Mouse (Mus musculus): ENCODE data around the gene Cgnl1. TPM values are rescaled to one million over a fixed set of nuclear protein-coding genes. Genes with fewer than 3 reads are reported as not detected.

Cgnl1 gene
- total RNA-seq, 1 experiment from 2014 or later: 91.2 TPM

GRCm38 (mm10) chr9:71710776-71711175 lies 60.6 kb downstream of the Cgnl1 start:
- no peak for DNase-seq

DNA sequence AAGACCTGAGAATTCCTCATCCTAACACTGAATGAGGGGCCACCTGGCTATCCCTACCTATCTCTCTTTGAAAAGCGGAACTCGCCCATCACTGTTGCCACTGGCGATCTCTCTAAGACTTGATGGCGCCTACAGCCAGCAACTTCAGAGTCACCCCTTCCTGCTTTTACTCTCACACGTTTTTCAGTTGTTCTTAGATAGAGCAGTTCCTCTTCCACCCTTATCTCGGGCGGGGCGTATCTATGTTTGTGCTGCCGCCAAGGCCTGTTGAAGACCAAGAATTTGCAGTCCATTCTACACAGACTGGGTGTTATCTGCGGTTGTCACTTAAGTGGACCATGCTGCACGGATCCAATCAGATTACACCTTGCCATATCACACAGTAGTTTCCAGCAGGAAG lies 62.2 kb downstream of the Cgnl1 start:
- no peak for DNase-seq

DNA sequence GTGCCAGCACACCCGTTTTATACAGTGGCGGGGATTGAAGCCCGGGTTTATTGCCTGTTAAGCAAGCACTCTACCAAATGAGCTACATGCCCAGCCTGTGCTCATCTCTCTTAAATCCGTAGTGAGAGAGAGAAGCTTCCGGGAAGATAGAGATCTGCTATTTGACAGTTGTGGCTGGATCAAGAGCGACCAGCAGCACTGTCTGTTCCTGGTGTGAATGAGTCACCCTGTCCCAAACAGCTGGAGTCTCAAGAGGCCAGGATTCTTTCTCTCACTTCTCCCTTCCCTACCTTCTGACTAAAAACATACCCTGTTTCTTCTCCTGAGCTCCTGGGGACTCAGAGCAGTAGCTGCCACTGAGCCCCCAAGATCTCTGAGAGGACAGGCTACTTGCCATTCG lies 63.4 kb downstream of the Cgnl1 start:
- no peak for DNase-seq

GRCm38 (mm10) chr9:71704332-71705014 lies 66.9 kb downstream of the Cgnl1 start:
- no peak for DNase-seq

DNA sequence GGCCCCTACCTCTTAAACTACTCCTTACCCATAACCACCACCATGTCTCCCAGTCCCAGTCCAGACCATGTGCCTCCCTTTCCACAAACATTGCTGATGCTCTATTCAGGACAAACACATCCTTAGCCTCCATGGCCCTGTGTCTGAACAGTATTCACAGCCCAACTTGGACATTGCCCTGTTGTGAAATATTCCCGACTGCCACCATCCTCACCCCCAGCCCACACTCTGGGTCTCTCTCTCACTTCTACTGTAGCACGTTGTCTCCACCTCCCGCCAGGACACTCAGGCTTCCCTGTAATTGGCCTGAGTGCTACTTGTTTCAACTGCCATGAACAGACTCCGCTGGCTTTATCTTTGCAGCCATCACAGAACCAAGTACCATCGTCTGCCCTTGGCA lies 72.3 kb downstream of the Cgnl1 start:
- DNase-seq: no peak

- no peak for DNase-seq
These were observed 73.3 kb downstream of the Cgnl1 start for GRCm38 (mm10) chr9:71698116-71698515.

DNA sequence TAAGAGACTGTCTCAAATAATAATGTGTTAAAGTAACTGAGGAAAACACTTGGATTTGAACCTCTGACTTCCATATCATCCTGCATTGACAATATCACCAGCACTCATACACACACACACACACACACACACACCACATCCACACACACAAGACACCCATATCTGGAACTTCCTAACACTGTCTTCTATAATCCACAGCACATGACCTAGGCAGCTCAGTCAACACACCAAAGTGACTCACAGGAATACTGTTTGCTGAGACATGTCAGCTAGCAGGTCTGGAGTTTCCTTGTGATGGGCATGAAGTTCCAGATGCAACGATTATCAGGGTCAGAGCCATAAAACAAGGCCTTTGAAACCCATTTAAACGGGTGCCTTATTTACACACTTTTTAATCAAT lies 74.2 kb downstream of the Cgnl1 start:
- no peak for DNase-seq

GRCm38 (mm10) chr9:71696762-71697161 lies 74.6 kb downstream of the Cgnl1 start:
- DNase-seq: peak; percentile 35

DNA sequence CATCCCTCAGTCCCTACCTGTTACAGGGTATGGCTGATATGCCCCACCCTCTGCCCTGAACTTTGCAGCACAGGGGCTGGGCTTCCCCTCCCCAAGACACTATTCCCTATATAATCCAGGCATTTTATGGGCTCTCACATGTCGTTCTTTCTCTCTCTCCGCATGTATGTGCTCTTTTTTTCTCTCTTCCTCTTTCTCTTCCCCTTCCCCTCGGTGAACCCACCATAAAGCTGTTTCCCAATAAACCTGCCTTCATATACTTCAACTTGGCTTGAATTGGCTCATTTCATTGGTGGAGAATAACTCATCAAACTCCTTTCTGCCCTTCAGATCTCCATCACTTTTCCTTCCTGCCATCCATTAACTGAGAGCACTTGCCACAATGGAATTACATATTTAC lies 76.3 kb downstream of the Cgnl1 start:
- DNase-seq: no peak

DNA sequence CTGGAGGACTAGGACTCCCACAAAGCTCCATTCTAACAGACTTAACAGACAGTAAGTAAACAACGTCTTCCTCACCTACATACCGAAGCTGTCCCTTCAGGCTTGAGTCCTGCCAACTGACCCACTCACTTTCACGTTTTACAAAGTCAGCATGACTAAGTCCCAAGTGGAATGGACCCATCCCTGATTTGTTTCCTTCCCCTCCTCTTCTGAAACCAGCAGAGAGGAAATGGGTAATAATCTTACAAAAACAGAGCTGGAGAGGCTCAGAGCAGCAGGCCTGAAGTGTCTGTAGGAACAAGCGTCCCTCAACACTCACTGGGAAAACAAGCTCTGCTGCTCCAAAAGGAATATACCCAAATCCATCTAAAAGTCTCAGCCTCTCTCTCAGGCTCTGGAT lies 77.2 kb downstream of the Cgnl1 start:
- DNase-seq: no peak

DNA sequence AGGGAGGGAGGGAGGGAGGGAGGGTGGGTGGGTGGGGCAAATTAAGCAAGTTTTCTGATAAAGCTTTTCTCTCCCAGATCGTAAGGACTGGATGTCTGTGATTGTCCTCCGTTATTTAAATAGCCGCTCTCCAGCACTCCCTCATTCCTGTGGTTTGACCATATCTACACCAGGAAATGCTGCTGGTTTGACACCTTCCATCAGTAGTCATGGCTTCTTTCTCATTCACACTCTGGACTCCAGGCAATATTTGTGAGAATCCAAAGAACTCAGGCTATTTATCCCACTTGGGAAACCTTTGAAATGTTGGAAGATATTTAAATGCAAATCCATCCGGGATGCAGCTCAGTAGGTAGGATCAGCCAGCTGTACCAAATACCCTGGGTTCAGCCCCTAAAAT lies 77.6 kb downstream of the Cgnl1 start:
- DNase-seq: no peak

DNA sequence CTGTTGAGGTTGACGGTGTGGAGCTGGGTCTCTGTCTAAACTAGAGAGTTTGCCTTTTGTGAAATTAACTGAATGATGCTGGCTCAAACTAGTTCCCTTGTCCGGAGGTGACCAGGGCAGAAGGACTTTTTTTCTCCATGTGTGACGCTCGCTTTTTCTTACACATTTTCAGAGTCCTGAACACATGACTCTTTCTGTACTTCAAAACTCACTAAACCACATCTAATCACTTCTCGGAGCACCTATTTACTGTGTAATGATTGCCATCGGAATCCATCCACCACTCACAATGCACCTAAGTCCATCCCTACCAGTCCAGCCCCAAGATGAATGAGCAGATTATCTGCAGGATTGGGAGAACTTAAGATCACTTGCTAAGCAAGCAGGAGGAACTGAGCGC lies 79.2 kb downstream of the Cgnl1 start:
- no peak for DNase-seq

GRCm38 (mm10) chr9:71689369-71690073 lies 81.9 kb downstream of the Cgnl1 start:
- DNase-seq: no peak

GRCm38 (mm10) chr9:71686463-71686862 lies 84.9 kb downstream of the Cgnl1 start:
- DNase-seq: no peak

DNA sequence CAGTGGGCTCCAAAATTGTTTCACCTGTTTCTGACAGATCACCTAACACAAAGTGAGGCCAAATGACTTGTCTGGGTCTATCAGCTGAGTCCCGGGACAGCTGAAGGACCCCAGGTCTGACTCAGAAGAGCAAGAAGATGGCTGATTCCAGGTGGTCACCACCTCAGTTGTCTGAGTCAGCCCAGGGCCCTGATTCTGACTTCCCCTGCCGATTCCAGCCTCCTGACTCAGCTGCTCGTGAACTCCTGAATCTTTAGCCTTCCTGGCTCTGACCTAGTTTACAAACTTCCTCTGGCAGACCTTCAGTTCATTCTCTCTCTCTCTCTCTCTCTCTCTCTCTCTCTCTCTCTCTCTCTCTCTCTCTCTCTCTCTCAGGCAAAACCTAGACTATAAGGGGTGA lies 86.6 kb downstream of the Cgnl1 start:
- DNase-seq: peak; percentile 24

DNA sequence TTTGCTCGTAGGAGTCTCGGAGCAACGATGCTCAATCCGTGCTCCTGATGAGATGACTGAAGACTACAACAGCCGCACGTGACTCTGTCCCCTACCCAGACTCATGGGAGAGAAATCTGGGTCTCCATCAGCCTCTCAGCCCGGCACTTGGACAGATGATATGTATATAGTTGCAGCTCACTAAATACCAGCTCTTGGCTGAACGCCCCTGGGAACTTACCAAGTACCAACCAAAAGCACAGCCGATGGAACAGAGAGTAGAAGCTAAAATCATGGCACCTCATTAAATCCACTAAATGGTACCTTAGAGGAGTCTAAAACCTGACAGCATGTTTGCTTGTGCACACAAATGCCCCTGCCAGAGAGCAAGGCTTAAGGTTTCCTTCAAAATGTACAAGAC lies 91.0 kb downstream of the Cgnl1 start:
- DNase-seq: no peak

DNA sequence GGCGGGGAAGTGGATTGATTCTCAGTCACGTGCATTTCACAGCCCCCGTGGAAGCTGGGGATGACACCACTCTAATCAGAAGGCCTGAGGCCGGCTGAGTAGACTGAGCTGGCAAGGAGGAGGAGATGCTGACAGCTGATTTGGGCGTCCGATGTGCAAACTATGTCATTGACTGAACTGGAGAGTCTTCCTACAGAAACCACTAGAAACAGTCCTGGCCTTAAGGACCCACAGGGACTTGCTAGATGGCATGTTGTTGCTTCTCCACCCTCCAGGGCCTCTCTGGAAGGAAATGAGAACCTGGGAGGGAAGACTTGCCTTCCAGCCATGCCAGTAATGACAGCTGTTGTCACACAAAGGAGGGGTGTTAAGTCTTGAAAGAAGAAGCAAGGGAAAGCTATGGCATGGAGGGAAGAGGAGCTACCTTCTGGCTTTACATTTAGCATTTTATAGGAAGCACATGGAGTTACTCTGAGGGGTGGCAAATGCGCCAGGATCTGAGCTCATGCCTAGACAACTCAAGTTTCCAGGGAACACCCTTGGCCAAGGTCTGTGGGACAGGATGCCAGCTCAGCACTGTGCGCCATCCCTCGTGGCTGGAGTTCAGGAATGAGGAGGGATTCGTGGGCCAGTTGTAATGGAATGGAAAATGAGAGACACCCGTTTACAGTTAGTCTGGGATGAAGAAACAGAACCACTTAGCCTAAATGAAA lies 92.1 kb downstream of the Cgnl1 start:
- no peak for DNase-seq

DNA sequence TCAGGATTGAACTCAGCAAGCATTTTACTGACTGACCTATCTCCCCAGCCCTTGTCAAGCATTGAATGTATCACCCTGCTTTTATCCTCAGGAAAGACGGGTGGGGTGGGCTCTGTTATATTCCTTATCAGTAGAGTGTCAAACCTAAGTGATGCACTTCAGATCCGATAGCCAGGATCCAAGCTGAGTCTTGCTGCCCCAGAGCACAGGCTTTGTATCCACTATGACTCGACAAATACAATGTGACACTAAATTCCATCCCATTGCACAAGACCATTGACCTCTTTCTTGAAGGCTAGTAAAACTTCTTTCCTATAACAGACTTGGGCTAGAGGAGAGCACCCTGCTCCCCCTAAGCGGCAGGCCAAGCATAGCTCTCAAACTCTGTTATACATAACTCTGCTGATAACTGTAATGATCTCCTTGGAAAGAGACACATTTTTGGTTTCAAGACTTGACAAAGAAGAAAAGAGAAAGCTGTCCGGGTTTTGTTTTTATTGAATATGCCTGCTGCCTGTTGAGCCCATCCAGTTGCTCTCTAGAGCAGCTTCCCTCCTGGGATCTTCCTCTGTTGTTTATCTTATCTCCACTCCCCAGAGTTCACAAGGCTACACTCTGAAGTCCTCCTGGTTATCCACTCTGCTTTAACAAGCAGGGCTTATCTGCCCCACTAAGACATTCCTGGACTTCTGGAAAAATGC lies 94.3 kb downstream of the Cgnl1 start:
- DNase-seq: no peak

DNA sequence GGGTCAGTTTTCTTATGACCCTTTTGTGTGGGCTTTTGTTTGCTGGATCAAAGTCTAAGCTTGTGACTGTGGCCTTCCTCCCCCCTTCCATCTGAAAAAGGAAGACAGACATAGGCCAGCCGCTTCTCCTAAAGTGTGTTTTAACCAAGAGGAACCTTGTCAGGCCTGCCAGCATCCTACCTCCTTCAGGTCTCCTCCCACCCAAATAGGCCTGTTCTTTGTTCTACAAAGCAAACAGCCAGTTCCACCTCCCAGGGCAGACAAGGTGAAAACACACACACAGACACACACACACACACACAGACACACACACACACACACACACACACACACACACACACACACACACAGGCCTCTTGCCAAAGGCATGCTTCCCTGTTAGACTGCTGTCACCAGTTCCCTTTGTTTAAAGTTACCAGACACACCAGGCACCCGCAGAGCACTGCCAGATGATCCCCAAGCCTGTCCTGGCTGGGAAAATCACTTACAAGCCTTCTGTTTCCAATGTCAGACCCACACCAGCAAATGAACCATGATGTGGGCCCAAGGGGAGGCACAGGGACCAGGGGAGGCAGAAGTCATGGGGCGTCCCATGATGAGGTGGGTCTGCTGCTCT lies 95.5 kb downstream of the Cgnl1 start:
- DNase-seq: no peak

GRCm38 (mm10) chr9:71675216-71675615 lies 96.2 kb downstream of the Cgnl1 start:
- no peak for DNase-seq

- DNase-seq: no peak
These were observed 96.9 kb downstream of the Cgnl1 start for GRCm38 (mm10) chr9:71674476-71674875.

DNA sequence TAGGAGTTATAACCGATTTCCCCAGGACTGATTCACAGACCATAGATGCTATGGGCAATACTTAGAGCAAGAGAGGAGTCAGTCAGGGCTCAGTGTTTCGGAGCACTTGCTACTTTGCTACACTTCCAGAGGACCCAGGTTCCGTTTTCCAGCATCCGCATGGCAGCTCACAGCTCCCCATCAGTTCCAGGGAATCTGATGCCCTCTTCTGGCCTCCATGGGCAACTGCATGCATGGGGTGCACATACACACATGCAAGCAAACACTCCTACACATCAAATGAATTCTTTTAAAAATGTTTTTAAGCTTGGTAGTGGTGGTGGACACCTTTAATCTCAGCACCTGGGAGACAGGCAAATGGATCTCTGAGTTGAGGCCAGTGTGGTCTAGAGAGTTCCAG lies 98.9 kb downstream of the Cgnl1 start:
- DNase-seq: no peak
